Mouse (Mus musculus) thymus, adult 2 months (tissue): Measurements from ENCODE around the gene Minar1. TPM values are rescaled to one million over a fixed set of nuclear protein-coding genes. Genes with fewer than 3 reads are reported as not detected.

Experiments used
- DNase-seq: peaks from one replicate; pipeline ENCODE4 v3.0.0; 2021
- H3K27ac ChIP-seq: fragments of 200-500 bp; 2 replicates; pipeline ENCODE4 v1.5.1; 2012; ENCODE audit warnings: low read length, control low read depth; ENCODE audit not compliant: control insufficient read depth, insufficient read depth
- H3K27me3 ChIP-seq: fragments of 200-500 bp; 2 replicates; pipeline ENCODE4 v1.6.1; 2012; ENCODE audit warnings: mild to moderate bottlenecking, low read length, moderate library complexity, mixed read lengths; ENCODE audit not compliant: control insufficient read depth, insufficient read depth
- H3K36me3 ChIP-seq: fragments of 200-500 bp; 2 replicates; pipeline ENCODE4 v1.6.1; 2012; ENCODE audit warnings: mild to moderate bottlenecking, low read length, moderate library complexity; ENCODE audit not compliant: control insufficient read depth, insufficient read depth
- H3K4me1 ChIP-seq: fragments of 200-500 bp; replicated peaks from 2 replicates; pipeline ENCODE4 v1.6.1; 2012; ENCODE audit warnings: low read length; ENCODE audit not compliant: control insufficient read depth, insufficient read depth
- H3K4me3 ChIP-seq: fragments of 200-500 bp; 2 replicates; pipeline ENCODE4 v1.5.1; 2012; ENCODE audit warnings: mild to moderate bottlenecking, low read length, control low read depth, moderate library complexity; ENCODE audit not compliant: control insufficient read depth, insufficient read depth
- CTCF ChIP-seq: fragments of 200-500 bp; IDR thresholded peaks from 2 replicates; pipeline ENCODE4 v1.5.1; 2012; ENCODE audit warnings: mild to moderate bottlenecking, control low read depth, low read length, moderate library complexity, borderline replicate concordance; ENCODE audit not compliant: control insufficient read depth, poor library complexity, insufficient read depth; ENCODE audit errors: extremely low read depth
- POLR2A ChIP-seq: fragments of 200-500 bp; IDR thresholded peaks from 2 replicates; pipeline ENCODE4 v1.6.1; 2012; ENCODE audit warnings: mild to moderate bottlenecking, low read length, control low read depth, moderate library complexity; ENCODE audit not compliant: control insufficient read depth, poor library complexity, insufficient read depth; ENCODE audit errors: extremely low read depth
- WGBS: fragments of 180-500 bp; shearing (Covaris S2); methylation state at CpG from one replicate; pipeline ENCODE4 v1.1.7; 2018; 5-methylcytosine and 5-hydroxymethylcytosine counted together
- polyA plus RNA-seq: library from polyadenylated mRNA; depleted of rRNA; stranded (reverse); fragments of >200 nt; gene quantifications from 2 replicates; pipeline ENCODE4 v1.2.3, GENCODE M21; 2012

Gene Minar1
- polyA plus RNA-seq, 1 experiment: 0.05 TPM

- Histone ChIP-seq H3K4me1 (no peaks in the 10 kb centered on the region), H3K27ac (no peak overlapping the region), H3K36me3 (no peaks in the 10 kb centered on the region), H3K4me3 (no peak overlapping the region), H3K27me3 (peaks cover 4% of the 10 kb centered on the region; the same call in 1 of the 2 replicates)
- WGBS: 12% methylated on average over 11 of the region's 11 CpGs
- no peak for DNase-seq
- TF ChIP-seq POLR2A: no peak
- no peak for TF ChIP-seq CTCF
These were observed 1.2 kb downstream of the Minar1 start for GRCm38 (mm10) chr9:89621750-89622149.

- no peak overlapping the region for H3K27ac ChIP-seq
- peaks cover 4% of the 10 kb centered on the region; the same call in 1 of the 2 replicates for H3K27me3 ChIP-seq
- H3K36me3 ChIP-seq: no peaks in the 10 kb centered on the region
- no peak for TF ChIP-seq CTCF
- TF ChIP-seq POLR2A: no peak
- H3K4me1 ChIP-seq: no peaks in the 10 kb centered on the region
- H3K4me3 ChIP-seq: no peak overlapping the region
- no peak for DNase-seq
- WGBS: 44% methylated on average over 6 of the region's 6 CpGs
These were observed 2.6 kb downstream of the Minar1 start for GRCm38 (mm10) chr9:89620347-89620746.

- TF ChIP-seq CTCF: no peak
- no peak for TF ChIP-seq POLR2A
- no peak for DNase-seq
- peaks cover 4% of the 10 kb centered on the region; the same call in 1 of the 2 replicates for H3K27me3 ChIP-seq
- H3K27ac ChIP-seq: no peak overlapping the region
- no peak overlapping the region for H3K4me3 ChIP-seq
- H3K4me1 ChIP-seq: no peaks in the 10 kb centered on the region
- 98% methylated on average over 2 of the region's 2 CpGs for WGBS
- H3K36me3 ChIP-seq: no peaks in the 10 kb centered on the region
These were observed 6.0 kb downstream of the Minar1 start for GRCm38 (mm10) chr9:89616946-89617345.

DNA sequence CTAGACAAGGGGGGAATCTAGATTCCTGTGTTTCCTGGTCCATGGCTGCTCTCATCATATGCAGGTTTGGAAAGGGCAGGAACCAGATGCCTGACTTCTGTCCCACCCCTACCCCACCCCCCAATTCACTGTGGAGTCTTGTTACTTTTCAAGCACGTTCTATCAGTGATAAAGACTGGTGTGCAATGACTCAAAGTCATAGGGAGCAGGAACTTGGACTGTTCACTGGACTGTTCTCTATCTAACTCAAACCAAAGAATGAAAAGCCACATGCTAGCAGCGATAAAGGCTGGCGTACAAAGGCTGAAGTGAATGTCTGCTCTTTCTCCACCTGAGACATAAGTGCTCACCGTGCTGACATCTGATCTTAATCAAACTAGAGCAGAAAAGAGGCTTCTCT lies 12.3 kb downstream of the Minar1 start:
- Histone ChIP-seq H3K4me1 (no peaks in the 10 kb centered on the region), H3K4me3 (no peak overlapping the region), H3K36me3 (no peaks in the 10 kb centered on the region), H3K27ac (no peak overlapping the region), H3K27me3 (no peaks in the 10 kb centered on the region)
- WGBS: 73% methylated on average over 4 of the region's 4 CpGs
- DNase-seq: no peak
- TF ChIP-seq POLR2A: no peak
- no peak for TF ChIP-seq CTCF

GRCm38 (mm10) chr9:89607321-89607720 lies 15.6 kb downstream of the Minar1 start:
- Histone ChIP-seq H3K27ac (no peak overlapping the region), H3K27me3 (no peaks in the 10 kb centered on the region), H3K4me3 (no peak overlapping the region), H3K36me3 (no peaks in the 10 kb centered on the region), H3K4me1 (no peaks in the 10 kb centered on the region)
- no peak for DNase-seq
- no peak for TF ChIP-seq POLR2A
- TF ChIP-seq CTCF: no peak
- 92% methylated on average over 7 of the region's 7 CpGs for WGBS

DNA sequence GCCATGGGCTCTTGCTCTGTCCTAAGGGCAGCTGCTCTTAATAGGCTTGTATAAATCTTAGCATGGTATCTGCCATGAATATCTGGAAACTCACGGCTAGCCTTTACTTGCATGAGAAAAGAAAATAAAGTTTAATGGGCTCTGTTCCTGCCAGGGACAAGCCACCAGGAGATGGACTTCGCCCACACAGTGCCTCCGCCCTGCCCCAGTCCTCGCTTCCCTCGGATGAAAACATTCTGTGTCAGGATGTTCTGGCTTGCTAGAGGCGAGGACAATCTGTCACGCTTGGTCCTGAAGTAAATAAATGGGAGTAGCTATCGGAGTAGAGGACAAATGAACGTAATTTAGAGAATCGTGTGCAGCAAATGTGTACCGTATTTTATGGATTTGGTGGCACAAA lies 16.7 kb downstream of the Minar1 start:
- DNase-seq: no peak
- no peaks in the 10 kb centered on the region for H3K27me3 ChIP-seq
- H3K4me3 ChIP-seq: no peak overlapping the region
- no peaks in the 10 kb centered on the region for H3K36me3 ChIP-seq
- H3K4me1 ChIP-seq: no peaks in the 10 kb centered on the region
- H3K27ac ChIP-seq: no peak overlapping the region
- WGBS: 89% methylated on average over 11 of the region's 11 CpGs
- TF ChIP-seq POLR2A (no peak), CTCF (no peak)

DNA sequence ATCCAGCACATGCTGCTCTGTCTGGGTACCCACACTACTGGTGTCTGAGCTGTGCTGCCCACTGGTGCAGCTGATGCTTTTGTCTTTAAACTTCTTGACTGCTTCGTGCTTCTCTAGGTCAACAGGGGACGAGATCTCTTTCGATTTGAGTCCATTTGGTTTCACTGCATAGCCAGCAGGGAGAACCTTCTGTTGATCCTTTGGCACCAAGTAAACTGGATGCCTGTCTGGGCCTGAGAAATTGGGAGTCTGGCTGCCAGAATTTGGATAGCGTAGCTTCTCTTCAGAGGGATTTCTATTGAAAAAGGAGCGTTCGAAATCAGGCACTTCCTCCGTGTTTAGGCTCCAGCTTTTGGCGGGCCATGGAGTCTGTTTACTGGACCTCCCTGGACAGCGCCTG lies 21.0 kb downstream of the Minar1 start:
- DNase-seq: no peak

More for the DNA sequence above, 21.0 kb downstream of the Minar1 start:
- WGBS: 94% methylated on average over 9 of the region's 9 CpGs
- Histone ChIP-seq H3K4me3 (no peak overlapping the region), H3K4me1 (no peaks in the 10 kb centered on the region), H3K27me3 (no peaks in the 10 kb centered on the region), H3K27ac (no peak overlapping the region), H3K36me3 (no peaks in the 10 kb centered on the region)
- TF ChIP-seq POLR2A (no peak), CTCF (no peak)
